Mouse (Mus musculus) neutrophil, adult 5-6 weeks (primary cell): ENCODE measurements around the gene Runx2. TPM values are rescaled to one million over a fixed set of nuclear protein-coding genes. Genes with fewer than 3 reads are reported as not detected.

Source experiments
- ATAC-seq: fragments of 151-379, 151-347 bp; 2 replicates; pipeline ENCODE4 v1.8.0; 2017; ENCODE audit warnings: mild to moderate bottlenecking, moderate TSS enrichment; ENCODE audit not compliant: insufficient number of reproducible peaks, poor library complexity, low FRiP score, severe bottlenecking; ENCODE audit errors: extremely low read depth
- total RNA-seq: library from RNA; stranded (forward); fragments of 200-1000 nt; gene quantifications from 2 replicates; pipeline ENCODE4 v1.2.3, GENCODE M21; 2017

Gene Runx2
- total RNA-seq, 1 experiment from 2014 or later: 9.8 TPM

GRCm38 (mm10) chr17:44776738-44777270, 37.8 kb downstream of the Runx2 start, which contains the start of gene Supt3:
Gene Supt3, plus strand, starts transcription at chr17:44777152.
- ATAC-seq: peak; percentile 82

GRCm38 (mm10) chr17:44772576-44772975, 42.0 kb downstream of the Runx2 start:
- no peak for ATAC-seq

GRCm38 (mm10) chr17:44770871-44771270, 43.7 kb downstream of the Runx2 start:
- no peak for ATAC-seq

- ATAC-seq: no peak
These were observed 46.1 kb downstream of the Runx2 start for GRCm38 (mm10) chr17:44768522-44768921.

GRCm38 (mm10) chr17:44767375-44767774, 47.2 kb downstream of the Runx2 start:
- ATAC-seq: no peak

GRCm38 (mm10) chr17:44766975-44767374, 47.6 kb downstream of the Runx2 start:
- ATAC-seq: no peak

- no peak for ATAC-seq
These were observed 48.3 kb downstream of the Runx2 start for GRCm38 (mm10) chr17:44766318-44766717.

- ATAC-seq: no peak
These were observed 69.2 kb downstream of the Runx2 start for GRCm38 (mm10) chr17:44745378-44745777.

- ATAC-seq: 0 out of 2 replicates have a peak, but pooled peaks have one; percentile 36
These were observed 70.8 kb downstream of the Runx2 start for GRCm38 (mm10) chr17:44743780-44744179.

- no peak for ATAC-seq
These were observed 72.4 kb downstream of the Runx2 start for GRCm38 (mm10) chr17:44742246-44742645.

GRCm38 (mm10) chr17:44738121-44738637, 76.4 kb downstream of the Runx2 start:
- ATAC-seq: no peak

- no peak for ATAC-seq
These were observed 77.1 kb downstream of the Runx2 start for GRCm38 (mm10) chr17:44737275-44738120.

- peak; percentile 41 for ATAC-seq
These were observed 78.5 kb downstream of the Runx2 start for GRCm38 (mm10) chr17:44735991-44736561.

- peak; percentile 9; the same call in 1 of the 2 replicates for ATAC-seq
These were observed 79.2 kb downstream of the Runx2 start for GRCm38 (mm10) chr17:44735223-44735990.

- ATAC-seq: peak; percentile 28; the same call in 1 of the 2 replicates
These were observed 79.9 kb downstream of the Runx2 start for GRCm38 (mm10) chr17:44734501-44735222.

GRCm38 (mm10) chr17:44733544-44734310, 80.9 kb downstream of the Runx2 start:
- ATAC-seq: no peak

GRCm38 (mm10) chr17:44728464-44728863, 86.1 kb downstream of the Runx2 start:
- 0 out of 2 replicates have a peak, but pooled peaks have one; percentile 32 for ATAC-seq

- no peak for ATAC-seq
These were observed 86.9 kb downstream of the Runx2 start for GRCm38 (mm10) chr17:44727675-44728074.
